Mouse (Mus musculus) neural tube, embryonic 11.5 days (tissue): ENCODE data around the gene Babam2. TPM values are rescaled to one million over a fixed set of nuclear protein-coding genes. Genes with fewer than 3 reads are reported as not detected.

Experiments
- ATAC-seq: fragments of 200-750 bp; cut with Nextera tagmentation; 2 replicates; pipeline ENCODE4 v1.8.0; 2017; ENCODE audit warnings: moderate number of reproducible peaks, mild to moderate bottlenecking, moderate TSS enrichment, moderate library complexity; ENCODE audit not compliant: insufficient read depth, low FRiP score, low TSS enrichment
- DNase-seq: peaks from one replicate; pipeline ENCODE4 v3.0.0-alpha.2; 2015; ENCODE audit warnings: low spot score
- H3K27ac ChIP-seq: fragments of 300-500 bp; sonication (generic); 2 replicates; pipeline ENCODE4 v1.5.1; 2014; ENCODE audit warnings: low read depth, mild to moderate bottlenecking, low read length
- H3K27me3 ChIP-seq: fragments of 300-500 bp; sonication (generic); 2 replicates; pipeline ENCODE4 v1.6.1; 2014; ENCODE audit warnings: mild to moderate bottlenecking, low read length, mixed read lengths; ENCODE audit not compliant: control insufficient read depth, insufficient read depth
- H3K36me3 ChIP-seq: fragments of 300-500 bp; sonication (generic); 2 replicates; pipeline ENCODE4 v1.6.1; 2014; ENCODE audit warnings: mild to moderate bottlenecking, low read length, moderate library complexity, mixed read lengths; ENCODE audit not compliant: control insufficient read depth, insufficient read depth
- H3K4me1 ChIP-seq: fragments of 300-500 bp; sonication (generic); 2 replicates; pipeline ENCODE4 v1.6.1; 2014; ENCODE audit warnings: low read length, mixed read lengths; ENCODE audit not compliant: control insufficient read depth, insufficient read depth
- H3K4me2 ChIP-seq: fragments of 300-500 bp; sonication (generic); 2 replicates; pipeline ENCODE4 v1.6.1; 2014; ENCODE audit warnings: low read depth, mild to moderate bottlenecking, moderate library complexity
- H3K4me3 ChIP-seq: fragments of 300-500 bp; sonication (generic); 2 replicates; pipeline ENCODE4 v1.5.1; 2014; ENCODE audit warnings: low read depth, low read length
- H3K9ac ChIP-seq: fragments of 300-500 bp; sonication (generic); 2 replicates; pipeline ENCODE4 v1.6.1; 2014; ENCODE audit warnings: mild to moderate bottlenecking, low read length
- H3K9me3 ChIP-seq: fragments of 300-500 bp; sonication (generic); 2 replicates; pipeline ENCODE4 v1.6.1; 2016; ENCODE audit warnings: low read length; ENCODE audit not compliant: control insufficient read depth
- WGBS: fragments of 180-500 bp; shearing (Covaris S2); extraction: QIAGEN DNeasy Blood & Tissue Kit; methylation state at CpG from one replicate; pipeline ENCODE4 v1.1.7; 2014; 5-methylcytosine and 5-hydroxymethylcytosine counted together
- polyA plus RNA-seq: library from polyadenylated mRNA; unstranded; fragments of >200 nt; fragmentation: Nextera tagmentation; extraction: Ambion mirVana; gene quantifications from 2 replicates; pipeline ENCODE4 v1.2.1, GENCODE M21; 2014

Gene Babam2
- polyA plus RNA-seq, 1 experiment from 2014 or later: 45.0 TPM

GRCm38 (mm10) chr5:31823673-31824072, 126.2 kb downstream of the Babam2 start:
- DNase-seq (no peak), ATAC-seq (no peak)
- Histone ChIP-seq H3K4me3 (no peak overlapping the region), H3K27ac (no peak overlapping the region), H3K27me3 (no peaks in the 10 kb centered on the region), H3K36me3 (no peaks in the 10 kb centered on the region), H3K9me3 (no peaks in the 10 kb centered on the region), H3K4me2 (no peak overlapping the region), H3K4me1 (no peaks in the 10 kb centered on the region), H3K9ac (no peak overlapping the region)
- WGBS: 88% methylated on average over 3 of the region's 3 CpGs

GRCm38 (mm10) chr5:31824126-31824525, 126.6 kb downstream of the Babam2 start:
- no peak overlapping the region for H3K9ac ChIP-seq
- WGBS: 86% methylated on average over 2 of the region's 2 CpGs
- H3K27me3 ChIP-seq: no peaks in the 10 kb centered on the region
- no peak overlapping the region for H3K4me2 ChIP-seq
- H3K36me3 ChIP-seq: no peaks in the 10 kb centered on the region
- no peak overlapping the region for H3K27ac ChIP-seq
- no peak overlapping the region for H3K4me3 ChIP-seq
- H3K9me3 ChIP-seq: no peaks in the 10 kb centered on the region
- no peaks in the 10 kb centered on the region for H3K4me1 ChIP-seq
- no peak for ATAC-seq
- DNase-seq: no peak

GRCm38 (mm10) chr5:31827304-31827703, 129.8 kb downstream of the Babam2 start:
- no peak for DNase-seq
- ATAC-seq: no peak
- H3K9me3 ChIP-seq: no peaks in the 10 kb centered on the region
- no peak overlapping the region for H3K9ac ChIP-seq
- H3K4me3 ChIP-seq: no peak overlapping the region
- H3K27ac ChIP-seq: no peak overlapping the region
- H3K4me2 ChIP-seq: no peak overlapping the region
- H3K36me3 ChIP-seq: no peaks in the 10 kb centered on the region
- WGBS: 89% methylated on average over 5 of the region's 5 CpGs
- no peaks in the 10 kb centered on the region for H3K27me3 ChIP-seq
- no peaks in the 10 kb centered on the region for H3K4me1 ChIP-seq

GRCm38 (mm10) chr5:31827896-31828295, 130.4 kb downstream of the Babam2 start:
- Histone ChIP-seq H3K4me1 (no peaks in the 10 kb centered on the region), H3K27ac (no peak overlapping the region), H3K4me2 (no peak overlapping the region), H3K9me3 (no peaks in the 10 kb centered on the region), H3K4me3 (no peak overlapping the region), H3K27me3 (no peaks in the 10 kb centered on the region), H3K9ac (no peak overlapping the region), H3K36me3 (no peaks in the 10 kb centered on the region)
- DNase-seq (no peak), ATAC-seq (no peak)
- WGBS: 90% methylated on average over 5 of the region's 5 CpGs

GRCm38 (mm10) chr5:31828747-31829146, 131.3 kb downstream of the Babam2 start:
- H3K9ac ChIP-seq: no peak overlapping the region
- H3K9me3 ChIP-seq: no peaks in the 10 kb centered on the region
- H3K27ac ChIP-seq: no peak overlapping the region
- no peaks in the 10 kb centered on the region for H3K36me3 ChIP-seq
- no peak overlapping the region for H3K4me2 ChIP-seq
- no peaks in the 10 kb centered on the region for H3K27me3 ChIP-seq
- no peak for DNase-seq
- no peak overlapping the region for H3K4me3 ChIP-seq
- ATAC-seq: no peak
- 94% methylated on average over 10 of the region's 10 CpGs for WGBS
- H3K4me1 ChIP-seq: no peaks in the 10 kb centered on the region

GRCm38 (mm10) chr5:31829588-31829987, 132.1 kb downstream of the Babam2 start:
- no peak overlapping the region for H3K4me2 ChIP-seq
- no peaks in the 10 kb centered on the region for H3K27me3 ChIP-seq
- no peak overlapping the region for H3K9ac ChIP-seq
- H3K27ac ChIP-seq: no peak overlapping the region
- ATAC-seq: no peak
- no peaks in the 10 kb centered on the region for H3K36me3 ChIP-seq
- no peaks in the 10 kb centered on the region for H3K9me3 ChIP-seq
- no peak for DNase-seq
- 92% methylated on average over 1 of the region's 1 CpGs for WGBS
- H3K4me3 ChIP-seq: no peak overlapping the region
- H3K4me1 ChIP-seq: no peaks in the 10 kb centered on the region

- Histone ChIP-seq H3K4me2 (no peak overlapping the region), H3K4me1 (no peaks in the 10 kb centered on the region), H3K36me3 (no peaks in the 10 kb centered on the region), H3K27me3 (no peaks in the 10 kb centered on the region), H3K9ac (no peak overlapping the region), H3K4me3 (no peak overlapping the region), H3K27ac (no peak overlapping the region), H3K9me3 (no peaks in the 10 kb centered on the region)
- DNase-seq (no peak), ATAC-seq (no peak)
- WGBS: 84% methylated on average over 1 of the region's 1 CpGs
Measured at GRCm38 (mm10) chr5:31831587-31831986, 134.1 kb downstream of the Babam2 start.

GRCm38 (mm10) chr5:31835691-31836090, 138.2 kb downstream of the Babam2 start:
- no peak overlapping the region for H3K9ac ChIP-seq
- H3K36me3 ChIP-seq: no peaks in the 10 kb centered on the region
- H3K27ac ChIP-seq: no peak overlapping the region
- H3K27me3 ChIP-seq: no peaks in the 10 kb centered on the region
- no peak overlapping the region for H3K4me3 ChIP-seq
- no peak overlapping the region for H3K4me2 ChIP-seq
- no peak for ATAC-seq
- H3K9me3 ChIP-seq: no peaks in the 10 kb centered on the region
- WGBS: 83% methylated on average over 2 of the region's 2 CpGs
- H3K4me1 ChIP-seq: no peaks in the 10 kb centered on the region
- no peak for DNase-seq

GRCm38 (mm10) chr5:31839973-31840372, 142.5 kb downstream of the Babam2 start:
- no peaks in the 10 kb centered on the region for H3K36me3 ChIP-seq
- H3K9ac ChIP-seq: no peak overlapping the region
- H3K4me2 ChIP-seq: no peak overlapping the region
- no peaks in the 10 kb centered on the region for H3K9me3 ChIP-seq
- H3K4me1 ChIP-seq: no peaks in the 10 kb centered on the region
- no peak overlapping the region for H3K4me3 ChIP-seq
- no peak for DNase-seq
- ATAC-seq: no peak
- no peaks in the 10 kb centered on the region for H3K27me3 ChIP-seq
- no peak overlapping the region for H3K27ac ChIP-seq
